Mouse (Mus musculus) cerebellum, postnatal 36 days (tissue): Measurements from ENCODE around the gene Tln2.
A peak's percentile ranks its signal among the peaks of the same experiment; 100 is the strongest.

Source experiments
- DNase-seq, 2 experiments: peaks; one replicate each; pipeline ENCODE4 v3.0.0; 2021 to 2022; ENCODE audit warnings: mixed read lengths in 2 of 2

Tln2 gene

GRCm38 (mm10) chr9:67270061-67270595 lies 289.4 kb downstream of the Tln2 start:
- DNase-seq, result no peak

DNA sequence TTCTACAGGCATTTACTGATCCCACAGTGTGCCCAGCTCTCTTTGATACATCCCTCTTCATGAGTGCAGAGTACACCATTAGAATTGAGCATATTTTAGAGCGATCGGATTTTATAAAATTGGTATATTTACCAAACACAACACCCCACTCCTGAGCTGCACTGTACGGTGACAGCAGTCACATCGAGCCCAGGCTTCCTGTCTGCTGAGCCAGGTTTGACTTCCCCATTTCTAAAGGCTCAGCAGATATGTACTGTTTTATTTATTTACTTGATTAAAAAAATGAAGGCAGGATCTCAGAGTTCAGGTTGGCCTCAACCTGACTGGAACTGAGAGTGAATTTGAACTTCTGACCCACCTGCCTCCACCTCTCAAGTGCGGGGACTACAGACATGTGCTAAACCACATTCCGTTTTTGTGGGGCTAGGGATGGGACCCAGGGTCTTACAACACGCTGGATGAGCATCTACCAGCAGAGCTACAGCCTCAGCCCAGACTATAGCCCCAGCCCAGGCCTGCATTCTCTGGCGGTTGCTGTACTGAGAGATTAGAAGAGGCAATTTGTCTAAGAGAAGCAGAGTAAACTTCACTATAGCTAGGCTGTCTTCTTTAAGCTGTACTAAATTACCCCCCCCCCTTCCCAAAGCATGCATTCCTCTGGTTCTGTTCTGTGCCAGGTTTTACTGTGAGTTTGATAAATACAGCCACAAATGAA lies 292.1 kb downstream of the Tln2 start:
- no peak for DNase-seq

DNA sequence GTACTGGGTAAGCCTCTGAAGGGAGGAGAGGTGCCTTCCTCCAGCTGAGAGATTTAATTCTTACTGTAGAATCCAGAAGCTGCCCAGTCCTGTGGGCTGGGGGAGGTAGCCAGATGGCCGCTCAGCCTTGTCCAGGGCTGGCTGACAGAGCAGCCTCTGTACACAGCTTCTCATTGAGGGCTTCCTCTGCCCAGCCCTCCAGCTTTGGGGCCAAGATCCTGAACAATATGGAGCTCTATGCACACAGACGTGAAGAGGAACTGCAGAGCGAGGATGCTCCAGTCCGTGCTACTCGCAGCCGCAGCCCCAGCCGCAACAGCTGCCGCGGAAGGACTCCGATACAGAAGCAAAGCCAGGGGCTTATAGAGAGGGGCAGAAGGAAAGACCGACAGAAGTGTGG lies 294.0 kb downstream of the Tln2 start:
- DNase-seq, result no peak

DNA sequence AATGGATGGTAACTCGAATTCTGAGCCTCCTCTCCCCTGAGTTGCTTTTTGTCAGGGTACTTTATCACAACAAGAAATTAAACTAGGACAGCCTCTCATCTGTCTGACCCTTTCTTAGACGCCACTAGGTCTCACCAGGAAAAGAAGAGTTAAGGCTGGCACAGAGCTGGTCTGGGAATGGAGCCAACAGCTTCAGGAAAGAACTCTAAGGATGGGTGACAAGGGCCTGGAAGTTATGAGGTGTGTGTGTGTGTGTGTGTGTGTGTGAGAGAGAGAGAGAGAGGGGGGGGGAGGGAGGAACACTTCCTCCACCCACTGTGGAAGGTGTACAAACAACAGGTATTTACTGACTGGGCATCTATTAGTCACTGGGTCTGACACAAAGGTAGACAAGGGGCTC lies 294.6 kb downstream of the Tln2 start:
- no peak for DNase-seq

DNA sequence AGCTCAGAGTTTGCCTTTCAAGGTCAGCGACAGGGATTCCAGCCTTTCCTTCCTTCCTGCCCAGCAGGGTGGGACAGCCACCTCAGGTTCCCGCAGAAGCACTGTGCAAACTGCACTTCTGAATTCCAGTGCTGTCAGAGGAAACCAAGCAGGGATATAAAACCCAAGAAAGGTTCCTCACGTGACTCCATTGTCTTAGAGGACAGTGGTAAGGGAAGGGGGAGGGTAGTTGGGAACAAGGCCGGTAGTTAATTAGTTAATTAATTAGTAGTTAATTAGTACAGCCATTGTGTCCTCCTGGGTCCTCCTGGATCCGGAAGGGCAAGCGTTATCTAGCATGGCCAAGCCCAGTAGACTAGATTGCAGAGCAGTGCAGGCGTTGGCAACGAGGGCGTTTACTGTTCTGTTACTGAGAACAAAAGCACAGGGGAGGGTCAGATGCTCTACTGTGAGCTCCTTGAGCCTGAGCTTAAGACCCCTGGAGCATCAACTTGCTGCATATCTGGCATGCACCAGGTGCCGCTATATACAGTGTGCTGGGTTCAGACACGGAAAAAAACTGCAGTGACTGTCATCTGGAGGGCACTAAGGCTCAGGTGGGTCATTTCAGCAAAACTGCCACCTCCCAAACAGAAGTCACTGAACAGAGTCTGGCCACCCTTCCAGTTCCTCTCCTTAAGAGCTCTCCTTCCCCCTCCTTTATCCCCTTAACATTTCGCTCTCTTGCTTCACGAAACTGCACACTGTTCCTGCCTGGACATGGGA lies 298.5 kb downstream of the Tln2 start:
- DNase-seq, result no peak

DNA sequence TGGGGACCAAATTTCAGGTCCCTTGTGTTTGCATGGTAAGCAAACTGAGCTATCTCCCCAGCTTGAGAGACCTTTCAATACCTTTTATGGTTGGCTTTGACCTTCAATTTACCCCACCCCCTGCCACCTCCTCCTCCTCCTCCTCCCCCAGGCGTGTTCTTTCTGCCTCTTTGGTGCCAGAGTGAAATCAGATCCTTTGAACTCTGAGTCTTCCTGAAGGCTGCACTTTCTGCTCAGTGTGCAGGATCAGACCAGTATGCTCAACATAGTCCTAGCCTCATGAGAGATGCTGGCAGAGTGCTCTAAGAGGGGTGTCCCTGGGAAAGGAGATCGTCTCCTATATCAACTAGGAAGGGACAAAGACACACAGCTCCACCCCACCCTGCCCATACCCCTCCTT lies 309.4 kb downstream of the Tln2 start:
- DNase-seq, result no peak

- no peak for DNase-seq
These were observed 312.0 kb downstream of the Tln2 start for GRCm38 (mm10) chr9:67247365-67247950.

DNA sequence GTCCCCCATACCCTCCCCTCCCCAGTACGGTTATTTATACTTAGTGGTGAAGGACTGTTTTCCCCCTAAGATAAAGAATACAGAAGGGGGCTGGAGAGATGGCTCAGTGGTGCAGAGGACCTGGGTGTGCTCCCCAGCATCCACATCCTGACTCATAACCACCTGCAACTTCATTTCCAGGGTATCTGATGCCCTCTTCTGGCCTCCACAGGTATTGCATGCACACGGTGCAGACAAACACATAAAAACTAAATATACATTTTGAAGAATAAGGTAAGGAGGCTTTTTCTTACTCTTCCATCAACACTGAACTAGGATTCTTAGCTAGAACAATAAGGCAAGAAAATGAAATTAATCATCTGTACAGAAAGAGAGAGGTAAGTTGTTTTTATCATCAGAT lies 314.2 kb downstream of the Tln2 start:
- no peak for DNase-seq

DNA sequence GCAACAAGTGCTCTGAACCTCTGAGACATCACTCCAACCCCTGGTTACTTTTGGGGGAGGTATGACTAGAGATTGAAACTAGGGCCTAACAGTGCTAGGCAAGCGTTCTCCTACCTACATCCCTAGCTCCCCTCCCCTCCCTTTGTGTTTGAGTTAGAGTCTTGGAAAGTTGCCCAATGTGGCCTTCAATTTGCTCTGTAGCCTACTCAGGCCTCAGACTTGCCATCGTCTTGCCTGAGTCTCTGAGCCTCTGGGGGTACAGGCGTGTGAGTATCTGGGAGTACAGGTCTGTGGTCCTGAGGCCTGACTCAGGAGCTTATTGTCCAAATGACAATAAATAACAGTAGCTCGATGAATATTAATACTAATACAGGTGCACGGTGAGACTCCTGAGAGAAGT lies 317.8 kb downstream of the Tln2 start:
- no peak for DNase-seq

DNA sequence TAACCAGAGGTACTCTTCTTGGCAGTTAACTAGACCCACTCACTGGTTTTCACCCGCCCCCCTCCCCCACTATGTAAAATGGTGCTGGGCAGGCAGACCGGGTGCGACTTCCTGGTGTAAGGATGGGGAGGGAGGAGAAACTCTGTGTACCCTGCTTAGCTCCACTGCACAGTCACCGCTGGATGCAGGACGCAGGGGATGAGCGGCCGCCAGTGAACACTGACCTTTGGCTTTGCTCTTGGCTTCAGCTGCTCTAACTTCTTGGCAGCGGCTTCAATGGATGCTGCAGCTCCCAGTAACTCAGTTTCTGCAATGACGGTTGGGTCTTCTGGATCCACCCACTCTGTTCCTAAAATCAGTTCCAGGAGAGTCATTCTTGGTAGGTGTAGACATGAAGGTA lies 319.0 kb downstream of the Tln2 start:
- DNase-seq, result no peak

DNA sequence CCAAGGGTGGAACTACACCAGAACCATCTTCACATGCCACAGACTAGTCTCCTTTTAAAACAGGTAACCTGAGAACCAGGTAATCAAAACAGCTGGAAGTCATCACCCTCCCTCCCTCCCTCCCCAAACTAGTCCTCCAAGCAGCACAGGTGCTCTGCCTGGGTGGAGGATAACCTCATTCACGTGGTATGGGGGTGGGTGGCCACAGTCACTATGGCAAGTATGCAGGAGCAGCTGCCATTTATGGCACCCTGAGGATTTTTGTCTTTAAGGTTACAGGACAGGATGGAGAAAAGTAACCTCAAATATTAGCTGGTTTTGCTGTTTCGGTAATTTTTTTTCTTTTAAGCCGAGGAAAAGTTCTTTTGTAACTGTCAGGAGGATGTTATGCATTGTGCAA lies 322.5 kb downstream of the Tln2 start:
- DNase-seq, result no peak

DNA sequence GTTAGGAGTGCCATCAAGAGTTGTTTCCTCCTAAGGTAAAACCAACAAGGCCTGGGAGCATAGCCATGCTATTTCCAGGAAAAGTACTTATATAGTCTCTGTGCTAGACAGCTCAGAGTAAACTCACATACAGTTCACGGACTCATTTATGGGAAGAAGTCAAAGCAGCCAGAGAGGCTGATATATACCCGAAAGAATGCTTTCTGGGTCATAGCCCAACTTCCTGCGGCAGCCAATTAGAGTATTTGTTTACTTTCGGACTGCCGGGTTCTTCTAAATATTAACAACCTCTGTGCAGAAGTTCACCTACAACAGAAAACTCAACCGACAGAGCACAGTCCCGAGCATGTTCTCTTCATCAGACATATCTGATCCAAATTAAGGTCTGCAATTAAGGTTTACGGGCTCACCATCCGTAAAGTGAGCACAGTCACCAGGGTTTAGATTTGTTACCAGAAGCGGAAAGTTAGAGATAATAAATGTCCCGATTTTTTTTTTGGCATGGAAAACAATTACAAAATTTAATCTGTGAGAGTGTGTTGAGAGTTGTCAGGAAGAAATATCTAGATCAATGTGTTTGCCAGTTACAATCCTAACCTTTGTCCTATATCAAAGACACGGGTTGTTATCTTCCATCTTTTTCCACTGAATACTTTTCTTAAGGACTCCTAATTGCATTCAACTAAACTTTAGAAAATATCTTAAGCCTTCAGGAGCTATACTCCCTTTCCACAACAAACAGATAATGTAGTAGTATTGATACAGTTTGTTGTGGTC lies 323.9 kb downstream of the Tln2 start:
- DNase-seq, result no peak

GRCm38 (mm10) chr9:67229033-67229432 lies 330.5 kb downstream of the Tln2 start:
- DNase-seq, result no peak

DNA sequence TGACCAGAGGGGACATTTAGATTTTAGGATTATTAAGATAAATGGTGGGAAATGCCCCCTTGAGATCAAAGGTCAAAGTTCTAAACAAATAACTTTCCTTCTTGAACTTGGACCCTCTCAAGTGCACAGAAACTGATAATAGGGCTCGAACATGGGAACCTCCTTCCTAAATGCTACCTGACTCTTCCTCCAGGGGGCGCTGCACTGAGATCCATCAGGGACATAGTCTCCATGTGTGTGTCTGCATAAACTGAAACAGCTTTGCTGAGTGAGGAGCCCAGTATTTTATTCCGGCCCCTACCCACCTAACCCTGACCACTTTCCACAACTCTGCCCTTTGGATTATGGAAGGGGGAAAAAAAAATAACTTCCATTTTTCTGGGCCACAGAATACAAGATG lies 339.1 kb downstream of the Tln2 start:
- peak; percentile 5 to 6 for DNase-seq

DNA sequence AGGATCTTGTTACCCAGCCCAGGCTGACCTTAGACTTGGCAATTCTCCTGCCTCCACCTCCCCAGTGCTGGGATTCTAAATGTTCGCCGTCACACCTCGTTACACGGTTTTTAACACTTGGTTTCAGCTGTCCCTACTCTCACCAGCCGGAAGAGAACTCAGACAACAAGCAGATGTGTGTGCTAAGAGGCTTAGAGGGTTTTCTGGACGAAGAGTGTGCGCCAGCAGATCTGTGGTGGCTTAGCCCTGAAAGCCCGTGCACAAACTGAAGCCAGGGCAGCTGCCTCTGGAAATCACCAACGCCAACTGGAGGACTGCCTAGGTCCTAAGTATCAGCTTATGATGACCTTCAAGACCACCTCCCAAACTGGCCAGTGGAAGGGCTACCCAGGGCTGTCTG lies 341.5 kb downstream of the Tln2 start:
- DNase-seq, result no peak

DNA sequence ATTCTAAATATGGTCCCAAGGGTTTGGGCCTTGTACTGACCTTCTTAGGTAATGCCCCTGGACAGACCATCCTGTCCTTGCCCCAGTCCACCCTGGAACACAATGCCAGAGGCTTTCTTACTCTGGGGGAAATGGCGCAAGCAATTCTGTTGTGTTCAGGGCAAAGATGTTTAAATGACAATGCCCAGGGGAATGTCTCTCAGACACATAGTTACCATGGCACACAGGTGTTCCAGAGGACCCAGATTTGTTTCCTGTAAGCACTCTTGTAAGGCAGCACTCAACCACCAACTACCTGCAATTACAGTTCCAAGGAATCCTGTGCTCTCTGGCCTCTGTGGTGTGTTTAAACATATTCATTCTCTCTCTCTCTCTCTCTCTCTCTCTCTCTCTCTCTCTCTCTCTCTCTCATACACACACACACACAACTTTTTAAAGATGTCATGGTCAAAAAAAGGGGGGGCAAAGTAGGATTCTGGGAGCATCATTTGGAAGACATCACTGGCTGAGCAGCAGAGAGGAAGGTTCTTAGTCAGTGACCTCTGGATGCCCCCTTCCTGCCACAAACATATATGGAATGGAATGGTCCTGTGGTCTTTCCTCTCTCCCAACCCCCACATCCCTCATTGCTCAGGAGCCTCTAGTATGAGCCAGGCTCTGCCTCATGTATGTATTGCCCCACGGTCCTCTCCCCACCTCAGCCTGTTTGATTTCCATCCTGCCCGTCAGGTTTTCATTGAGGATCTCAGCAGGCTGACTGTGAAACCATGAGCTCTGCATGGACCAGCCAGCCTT lies 345.1 kb downstream of the Tln2 start:
- DNase-seq, result no peak

- DNase-seq, result peak; percentile 35 to 40
These were observed 346.2 kb downstream of the Tln2 start for GRCm38 (mm10) chr9:67213275-67213674.

GRCm38 (mm10) chr9:67211220-67211619 lies 348.3 kb downstream of the Tln2 start:
- DNase-seq, result no peak

DNA sequence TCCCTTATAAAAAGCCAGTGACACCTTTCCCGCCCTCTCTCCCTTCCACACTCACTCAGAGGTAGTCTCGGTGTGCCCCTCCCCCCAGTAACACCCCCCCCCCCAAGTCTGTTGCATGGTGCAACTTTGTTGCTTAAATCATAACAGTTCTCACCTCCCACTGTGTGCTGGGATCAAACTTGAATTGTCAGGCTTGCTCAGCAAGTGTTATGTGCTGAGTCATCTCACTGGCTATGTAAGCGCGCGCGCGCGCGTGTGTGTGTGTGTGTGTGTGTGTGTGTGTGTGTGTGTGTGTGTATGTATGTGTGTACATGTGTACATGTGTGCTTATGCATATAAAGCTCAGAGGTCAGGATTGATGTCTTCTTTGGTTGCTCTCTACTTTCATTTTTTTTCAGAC lies 350.1 kb downstream of the Tln2 start:
- no peak for DNase-seq

DNA sequence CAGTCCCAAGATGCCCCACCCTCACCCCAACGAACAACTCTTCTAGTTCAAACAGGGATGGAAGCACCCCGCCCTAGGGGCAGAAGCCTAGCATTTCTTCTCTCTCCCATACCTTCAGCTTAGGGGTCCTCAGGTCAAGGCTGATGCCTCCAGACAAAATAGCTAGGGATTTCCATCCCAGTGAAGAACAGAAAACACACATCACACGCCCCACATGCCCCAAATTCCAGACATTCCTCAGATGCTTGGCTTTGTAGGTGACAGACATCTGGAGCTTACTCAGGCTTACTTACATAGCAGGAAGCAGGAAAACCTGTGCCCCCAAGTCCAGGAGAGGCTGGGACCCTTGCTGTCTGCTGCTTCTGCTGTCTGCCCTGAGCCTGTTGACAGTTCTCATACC lies 351.1 kb downstream of the Tln2 start:
- no peak for DNase-seq

GRCm38 (mm10) chr9:67205175-67205574 lies 354.3 kb downstream of the Tln2 start:
- no peak for DNase-seq

GRCm38 (mm10) chr9:67196609-67197008 lies 362.9 kb downstream of the Tln2 start:
- no peak for DNase-seq
